Mouse (Mus musculus): Measurements from ENCODE around the gene Fam171a1.

Gene Fam171a1

GRCm38 (mm10) chr2:3273349-3273748 lies 159.3 kb downstream of the Fam171a1 start:
- WGBS = 92% methylated on average over 2 of the region's 2 CpGs

DNA sequence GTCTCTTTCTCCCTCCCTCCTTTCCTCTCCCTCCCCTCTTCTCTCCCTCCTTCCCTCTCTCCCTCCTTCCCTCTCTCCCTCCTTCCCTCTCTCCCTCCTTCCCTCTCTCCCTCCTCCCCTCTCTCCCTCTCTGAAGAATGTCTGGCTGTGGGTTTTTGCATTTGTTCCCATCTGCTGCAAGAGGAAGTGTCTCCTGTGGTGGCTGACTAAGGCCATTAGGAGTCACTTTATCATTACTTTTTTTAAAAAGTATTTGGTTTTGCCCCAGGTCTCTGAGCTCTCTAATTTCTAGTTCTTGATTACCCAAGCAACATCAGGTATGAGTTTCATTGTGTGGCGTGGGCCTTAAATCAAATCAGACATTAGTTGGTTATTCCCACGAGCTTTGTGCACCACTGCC lies 162.1 kb downstream of the Fam171a1 start:
- 93% methylated on average over 2 of the region's 2 CpGs for WGBS
